Mouse (Mus musculus) left cerebral cortex, adult 8-10 months (tissue): Measurements from ENCODE around the gene Ankzf1. TPM values are rescaled to one million over a fixed set of nuclear protein-coding genes. Genes with fewer than 3 reads are reported as not detected.
"Not testable (repeated sequence)": the region's sequence is repeated elsewhere in the genome, so short reads cannot be mapped to it uniquely, and the experiment has no call there.

Experiments
- DNase-seq, 2 experiments: peaks; one replicate each; pipeline ENCODE4 v3.0.0; 2022; ENCODE audit warnings: low spot score in 2 of 2
- total RNA-seq, 4 experiments: library from RNA; stranded (reverse); gene quantifications; 2 replicates each; pipeline ENCODE4 v1.2.4; 2022

Gene Ankzf1
- total RNA-seq, 4 experiments from 2014 or later = 20.3 to 26.4 (median 26.0) TPM

DNA sequence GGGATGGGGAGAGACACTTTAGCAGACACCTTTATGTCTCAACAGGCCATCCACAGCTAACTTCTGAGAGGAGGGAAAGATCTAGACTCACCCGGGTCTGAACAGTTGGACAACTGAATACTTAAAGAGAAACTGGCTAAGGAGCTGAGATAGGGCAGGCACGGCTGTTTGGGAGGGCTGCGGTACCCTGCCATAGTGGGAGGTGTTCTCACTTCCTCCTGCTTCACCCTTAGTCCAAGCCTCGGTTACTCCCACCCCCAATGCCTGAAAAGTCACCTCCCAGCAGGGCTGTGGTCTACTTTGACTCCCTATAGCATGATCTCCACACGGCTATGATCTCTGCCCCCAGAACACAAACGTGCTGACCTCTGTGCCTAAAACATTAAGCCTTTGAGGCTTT is 31.6 kb downstream of the Ankzf1 start:
- DNase-seq = no peak

DNA sequence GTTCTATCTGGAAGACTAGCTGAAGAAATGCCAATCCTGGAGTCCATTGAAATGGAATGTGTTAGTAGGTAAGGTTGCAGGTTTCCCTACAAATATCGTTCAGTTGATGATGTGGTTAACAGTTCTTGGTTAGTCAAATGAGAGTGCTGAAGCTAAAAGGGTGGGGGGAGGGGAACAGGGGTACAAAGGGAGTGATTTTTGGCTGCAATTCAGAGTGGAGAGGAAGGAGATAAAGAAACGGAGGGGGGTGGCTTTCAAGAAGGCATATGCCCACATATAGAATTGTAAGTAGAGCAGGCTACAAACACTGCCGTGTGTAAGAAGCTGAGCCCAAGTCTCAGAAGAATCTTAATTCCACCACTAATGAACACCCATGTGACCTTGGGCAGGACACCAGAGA is 33.5 kb downstream of the Ankzf1 start:
- DNase-seq = no peak

DNA sequence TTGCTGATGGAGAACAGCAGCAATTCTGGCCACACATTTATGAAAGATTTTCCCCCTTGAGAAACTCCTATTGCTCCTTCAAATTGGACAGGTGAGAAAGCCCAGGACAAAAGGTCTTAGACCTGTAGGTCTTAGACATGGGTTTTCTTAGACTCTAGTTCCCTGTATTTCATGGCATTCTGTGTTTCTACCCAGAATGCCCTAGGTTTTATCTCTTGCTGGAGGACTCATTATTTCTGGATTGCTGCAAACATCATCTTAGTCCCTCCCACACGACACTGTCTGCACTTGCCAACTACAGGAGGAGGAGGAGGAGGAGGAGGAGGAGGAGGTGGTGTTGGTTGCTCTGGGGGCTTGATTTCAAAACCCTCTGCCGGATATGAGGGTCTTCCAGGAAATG is 34.2 kb downstream of the Ankzf1 start:
- no peak for DNase-seq

DNA sequence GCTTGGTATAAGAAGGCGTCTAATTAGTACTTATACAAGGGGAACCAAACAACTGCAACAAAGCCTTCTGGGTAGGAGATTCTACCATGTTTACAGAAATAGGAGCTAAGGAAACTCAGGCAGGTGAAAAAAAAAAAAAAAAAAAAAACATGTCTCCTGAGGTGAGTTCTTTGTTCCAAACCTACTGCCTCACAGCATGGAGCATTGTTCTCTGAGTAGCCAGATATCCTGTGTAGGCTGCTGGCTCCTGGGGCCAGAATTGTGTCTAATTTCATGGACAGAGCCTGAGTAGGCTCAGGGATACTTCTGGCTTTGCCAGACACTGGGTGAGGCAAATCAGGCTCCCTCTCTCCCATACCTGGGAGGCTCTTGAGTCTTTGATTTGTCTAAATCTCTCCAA is 35.7 kb downstream of the Ankzf1 start:
- no peak for DNase-seq

DNA sequence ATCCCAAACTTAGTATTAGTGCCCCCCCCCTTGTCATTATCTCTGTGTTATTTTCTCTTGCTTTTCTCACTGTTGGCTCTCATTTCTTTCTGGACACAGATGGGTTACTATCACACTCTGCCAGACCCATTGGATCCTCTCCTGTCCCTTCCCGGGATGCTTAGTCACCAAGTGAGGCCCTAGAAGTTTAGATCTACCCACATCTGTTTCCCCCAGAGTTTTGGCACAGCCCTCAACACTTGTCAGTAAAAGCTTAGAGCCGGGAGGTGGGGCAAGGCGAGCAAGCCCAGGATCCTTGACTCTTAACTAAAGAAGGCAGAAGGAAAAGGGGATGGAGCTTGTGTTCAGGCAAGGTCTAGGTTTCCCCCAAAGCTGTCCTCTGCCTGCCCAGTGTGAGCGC is 37.2 kb downstream of the Ankzf1 start:
- no peak for DNase-seq

DNA sequence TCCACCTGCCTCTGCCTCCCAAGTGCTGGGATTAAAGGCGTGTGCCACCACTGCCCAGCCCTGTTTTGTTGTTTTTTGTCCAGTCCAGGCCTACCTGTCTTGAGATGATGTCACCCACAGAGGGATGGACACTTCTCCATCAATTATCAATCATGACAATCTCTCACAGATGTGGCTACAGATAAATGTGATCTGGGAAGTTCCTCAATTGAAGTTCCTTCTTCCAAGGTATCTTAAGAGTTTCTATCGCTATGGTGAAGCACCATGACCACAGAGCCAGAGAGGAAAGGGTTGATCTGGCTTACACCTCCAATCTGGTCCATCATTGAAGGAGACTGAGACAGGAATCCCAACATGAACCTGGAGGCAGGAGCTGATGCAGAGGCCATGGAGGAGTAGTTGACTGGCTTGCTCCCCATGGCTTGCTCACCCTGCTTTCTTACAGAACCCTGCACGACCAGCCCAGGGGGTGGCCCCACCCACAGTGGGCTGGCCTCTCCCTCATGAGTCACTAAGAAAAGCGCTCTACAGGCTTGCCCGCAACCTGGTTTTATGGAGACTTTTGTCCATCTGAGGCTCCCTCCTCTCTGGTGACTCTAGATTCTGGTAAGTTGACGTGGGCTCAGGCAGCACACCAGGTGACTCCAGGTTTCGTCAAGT is 38.5 kb downstream of the Ankzf1 start:
- peak in 1 of 2 experiments; percentile 9 for DNase-seq

DNA sequence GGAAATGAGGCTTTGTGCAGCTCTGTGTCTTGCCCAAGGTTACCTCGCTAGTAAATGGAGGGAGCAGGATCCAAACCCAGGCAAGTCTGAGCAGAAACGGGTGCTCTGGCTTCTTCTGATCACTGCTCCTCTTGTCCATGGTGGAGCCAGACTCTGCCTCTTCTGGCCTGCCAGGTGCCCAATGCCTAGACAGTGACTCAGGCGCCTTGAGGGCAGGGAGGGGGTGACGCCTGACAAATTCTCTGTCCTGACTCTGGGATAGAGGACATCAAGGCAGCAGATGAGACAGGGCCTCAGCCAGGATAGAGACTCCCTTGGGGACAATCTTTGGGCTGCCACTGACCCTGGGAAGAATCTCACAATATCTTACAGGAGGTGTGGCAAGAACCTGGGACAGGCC is 39.3 kb downstream of the Ankzf1 start:
- DNase-seq = no peak

DNA sequence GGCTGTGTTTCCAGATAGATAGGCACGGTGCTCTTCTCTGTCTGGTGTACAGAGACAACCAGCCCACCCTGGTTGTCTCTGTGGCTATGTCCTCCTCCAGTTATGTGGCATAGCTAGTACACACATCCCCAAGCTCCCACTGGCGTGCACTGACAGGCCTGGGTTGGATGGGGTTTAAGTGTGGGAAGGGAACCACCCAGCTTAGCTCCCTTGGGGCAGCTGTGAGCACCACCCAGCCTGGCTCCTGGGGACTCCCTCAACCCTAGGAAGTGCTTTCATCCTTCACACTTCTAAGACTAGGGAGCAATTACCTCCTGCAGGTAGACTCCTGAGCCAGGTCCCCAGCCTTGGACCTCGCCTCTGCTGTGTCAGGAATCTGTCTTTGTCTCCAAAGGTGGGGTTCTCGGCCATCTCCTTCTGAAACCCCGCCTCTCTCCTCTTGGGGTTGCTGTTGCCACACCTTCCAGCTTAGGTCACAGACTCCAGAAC is 39.8 kb downstream of the Ankzf1 start, which contains the start of gene A630095N17Rik:
TSS of gene A630095N17Rik (minus strand) at position 439 of the 489 bp plus-strand sequence.
- no peak for DNase-seq

DNA sequence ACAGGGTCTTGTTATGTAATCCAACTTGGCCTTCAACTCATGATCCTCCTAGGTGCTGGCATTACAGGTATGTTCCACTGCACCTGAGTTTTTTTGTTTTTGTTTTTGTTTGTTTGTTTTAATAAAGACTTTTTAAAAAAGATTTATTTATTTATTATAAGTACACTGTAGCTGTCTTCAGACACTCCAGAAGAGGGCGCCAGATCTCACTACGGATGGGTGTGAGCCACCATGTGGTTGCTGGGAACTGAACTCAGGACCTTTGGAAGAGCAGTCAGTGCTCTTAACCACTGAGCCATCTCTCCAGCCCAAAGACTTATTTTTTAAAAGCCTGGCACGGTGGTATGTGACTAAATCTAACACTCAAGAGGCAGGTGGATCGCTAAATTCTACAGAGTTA is 40.5 kb downstream of the Ankzf1 start:
- not testable (repeated sequence) for DNase-seq

DNA sequence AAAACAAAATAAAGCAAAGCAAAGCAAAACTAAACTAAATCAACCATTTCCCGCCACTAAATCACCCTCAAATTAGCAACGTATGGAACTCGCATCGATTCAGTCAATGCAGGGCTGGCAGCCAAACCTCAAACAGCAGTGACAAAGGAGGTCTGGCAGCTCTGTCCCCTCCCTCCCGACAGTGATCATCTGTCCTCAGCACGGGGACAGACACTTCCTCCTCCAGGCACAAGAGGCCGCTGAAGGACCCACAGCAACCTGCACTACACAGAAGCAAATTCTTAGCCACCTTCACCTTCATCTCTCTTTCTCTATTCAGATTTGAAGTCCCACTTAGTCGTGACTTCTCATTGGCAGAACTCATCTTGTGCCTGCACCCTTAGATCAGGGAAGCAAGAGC is 42.7 kb downstream of the Ankzf1 start:
- peak in 1 of 2 experiments; percentile 71 for DNase-seq

DNA sequence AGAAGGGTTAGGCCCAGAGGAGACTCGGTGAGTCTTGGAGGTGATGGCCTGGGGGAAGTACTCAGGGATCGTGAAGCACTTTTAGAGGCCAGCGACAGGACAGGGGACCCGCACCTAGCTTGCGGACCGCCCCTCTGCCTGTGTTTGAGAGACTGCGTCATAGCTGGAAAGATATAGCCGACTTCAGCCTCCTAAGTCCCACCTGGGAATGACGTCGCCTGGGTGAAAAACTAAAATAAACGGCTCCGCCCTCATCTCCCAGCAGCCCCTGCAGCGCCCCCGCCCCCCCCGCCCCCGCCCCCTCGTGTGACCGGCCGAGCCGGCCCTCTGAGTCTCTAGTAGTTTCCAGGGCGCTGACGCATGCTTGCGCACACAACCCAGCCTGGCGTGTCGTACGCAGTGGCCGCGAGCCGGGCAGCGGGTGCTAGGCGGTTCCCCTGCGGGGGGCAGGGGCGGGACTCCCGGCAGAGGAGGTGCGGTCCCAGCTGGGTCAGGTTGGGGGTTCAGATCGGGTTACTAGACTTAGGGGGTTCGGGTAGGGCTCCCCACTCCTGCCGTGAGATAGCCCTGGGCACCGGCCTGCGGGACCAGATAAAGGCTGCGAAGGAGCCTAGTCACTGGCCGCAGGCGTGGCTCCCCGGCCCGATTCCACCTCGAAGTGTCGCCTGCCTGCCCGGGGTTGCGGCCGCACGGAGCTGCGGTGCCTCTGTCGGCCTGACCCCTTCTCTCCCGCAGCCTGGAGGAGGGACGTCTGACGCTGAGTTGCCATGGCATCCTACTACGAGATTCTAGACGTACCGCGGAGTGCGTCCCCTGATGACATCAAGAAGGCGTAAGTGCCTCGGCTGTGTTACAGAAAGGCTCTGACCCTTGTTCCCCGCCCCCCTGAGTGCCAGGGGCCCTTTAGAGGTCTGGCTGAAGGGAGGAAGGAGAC is 44.4 kb downstream of the Ankzf1 start, which contains the start of gene Dnajb2:
TSS of gene Dnajb2 (plus strand) at position 290 of the 934 bp plus-strand sequence.
- peak; percentile 74 to 87 for DNase-seq

DNA sequence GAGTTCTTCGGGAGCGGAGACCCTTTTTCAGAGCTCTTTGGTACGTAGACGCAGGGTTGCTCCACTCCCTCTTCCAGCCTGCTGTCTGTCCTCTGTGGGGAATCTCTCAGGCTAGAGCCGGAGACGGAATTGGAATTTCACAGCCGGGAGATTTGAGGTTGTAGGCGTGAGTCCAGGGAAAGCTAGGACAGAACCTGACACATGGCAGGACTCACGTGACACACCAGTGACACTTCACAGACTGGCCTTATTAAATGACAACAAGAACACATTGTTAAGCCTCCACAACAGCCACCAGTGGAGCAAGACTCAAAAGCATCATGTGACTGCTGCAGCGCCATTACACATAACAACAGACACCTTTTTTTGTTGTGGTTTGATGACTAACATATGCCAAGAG is 47.6 kb downstream of the Ankzf1 start:
- peak in 1 of 2 experiments; percentile 74 for DNase-seq

DNA sequence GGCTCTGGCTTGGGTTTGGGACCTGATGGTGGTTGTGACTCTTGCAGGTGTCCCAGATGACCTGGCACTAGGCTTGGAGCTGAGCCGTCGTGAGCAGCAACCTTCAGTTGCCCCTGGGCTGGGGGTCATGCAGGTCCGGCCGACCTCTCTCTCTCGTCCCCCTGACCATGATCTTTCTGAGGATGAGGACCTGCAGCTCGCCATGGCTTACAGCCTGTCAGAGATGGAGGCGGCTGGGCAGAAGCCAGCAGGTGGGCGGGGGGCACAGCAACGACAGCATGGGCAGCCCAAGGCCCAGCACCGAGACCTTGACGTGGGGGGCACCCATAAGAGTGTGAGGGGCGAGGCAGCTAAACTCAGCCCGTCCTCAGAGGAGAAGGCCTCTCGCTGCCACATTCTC is 51.5 kb downstream of the Ankzf1 start:
- DNase-seq = no peak

DNA sequence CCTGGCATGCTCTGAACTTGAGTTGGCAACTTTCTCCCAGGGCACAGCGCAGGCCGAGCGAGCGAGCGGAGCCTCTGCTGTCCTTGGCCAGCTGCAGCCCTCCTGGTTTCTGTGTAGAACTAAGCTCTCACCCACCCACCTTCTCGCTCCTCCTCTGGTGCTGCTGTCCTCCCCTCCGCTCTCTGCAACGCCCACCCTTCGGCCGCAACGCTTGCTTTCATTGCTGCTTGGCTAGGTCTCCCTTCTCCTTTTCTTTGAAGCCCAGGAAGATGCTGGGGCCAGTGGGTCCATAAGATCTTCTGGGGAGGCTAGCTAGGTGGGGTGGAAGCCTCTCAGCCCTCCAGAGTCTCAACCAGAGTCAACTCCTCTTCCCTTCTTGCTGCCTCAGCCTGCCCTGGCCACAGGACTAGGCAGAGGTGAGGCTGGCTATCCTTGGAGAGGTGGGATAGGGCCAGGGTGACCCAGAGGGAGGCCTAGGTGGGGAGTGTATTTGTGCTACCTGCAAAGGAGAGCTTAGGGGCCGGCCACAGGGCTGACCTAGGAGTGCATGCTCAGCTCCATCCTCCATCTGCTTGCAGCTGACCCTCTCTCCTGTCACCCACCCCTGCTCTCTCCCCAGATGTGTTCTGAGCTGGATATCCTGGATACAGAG is 52.4 kb downstream of the Ankzf1 start:
- DNase-seq = no peak

DNA sequence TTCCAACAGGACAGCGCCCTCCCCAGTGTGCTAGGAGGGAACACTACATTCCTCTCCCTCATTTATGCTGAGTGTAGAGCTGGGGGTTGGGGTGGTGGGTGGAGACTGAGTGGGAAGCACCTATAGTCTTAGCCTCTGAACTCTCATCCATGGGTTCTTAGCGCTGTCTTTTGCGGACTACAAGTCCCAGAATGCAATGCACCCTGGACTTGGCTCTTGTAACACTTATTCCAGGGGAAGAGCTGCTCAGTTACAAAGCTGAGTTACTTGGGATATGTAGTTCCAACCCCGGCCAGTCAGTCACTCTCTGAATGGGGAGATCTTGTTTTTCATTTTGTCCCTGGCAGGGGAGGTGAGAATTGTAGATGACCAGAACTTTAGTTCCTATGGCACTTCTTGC is 52.9 kb downstream of the Ankzf1 start:
- DNase-seq = no peak

DNA sequence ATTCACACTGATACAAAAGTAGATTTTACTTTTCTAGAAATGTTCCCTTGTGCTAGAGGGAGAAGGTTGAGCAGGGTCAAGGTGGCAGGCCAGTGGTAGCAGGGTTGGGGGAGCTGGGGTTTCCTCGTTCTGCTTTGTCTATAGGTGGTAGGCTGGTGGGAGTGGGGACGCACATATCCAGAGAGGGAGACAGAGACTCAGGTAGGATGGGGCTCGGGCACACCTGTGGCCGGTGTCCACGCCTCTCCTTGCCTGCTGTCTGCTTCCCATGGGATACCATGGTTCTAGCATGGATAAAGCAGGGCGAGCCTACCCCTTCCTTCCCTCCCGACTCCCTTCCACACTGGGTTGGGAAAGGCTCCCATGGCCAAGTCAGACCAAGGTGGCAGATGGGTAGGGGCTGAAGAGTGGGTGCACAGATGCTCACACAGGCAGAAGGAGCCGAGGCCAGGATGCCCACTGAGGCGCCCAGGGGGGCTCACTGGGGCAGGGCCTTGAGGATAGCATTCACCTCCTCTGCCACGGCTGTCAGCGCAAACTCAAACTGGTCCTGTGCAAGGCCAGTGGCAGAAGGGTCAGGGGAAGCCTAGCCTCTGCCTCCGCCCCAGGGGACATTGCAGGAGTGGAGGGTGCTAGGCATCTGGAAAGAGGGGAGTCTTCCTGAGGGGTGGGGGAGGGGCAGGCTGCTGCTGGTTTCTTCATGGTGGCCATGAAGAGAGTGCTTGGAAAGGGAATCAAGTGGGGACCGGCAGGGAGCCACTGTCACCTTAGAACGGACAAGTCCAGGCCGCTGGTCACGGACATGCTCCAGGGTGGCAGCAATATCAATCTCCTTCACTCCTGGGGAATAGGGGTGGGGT is 55.4 kb downstream of the Ankzf1 start:
- no peak for DNase-seq

DNA sequence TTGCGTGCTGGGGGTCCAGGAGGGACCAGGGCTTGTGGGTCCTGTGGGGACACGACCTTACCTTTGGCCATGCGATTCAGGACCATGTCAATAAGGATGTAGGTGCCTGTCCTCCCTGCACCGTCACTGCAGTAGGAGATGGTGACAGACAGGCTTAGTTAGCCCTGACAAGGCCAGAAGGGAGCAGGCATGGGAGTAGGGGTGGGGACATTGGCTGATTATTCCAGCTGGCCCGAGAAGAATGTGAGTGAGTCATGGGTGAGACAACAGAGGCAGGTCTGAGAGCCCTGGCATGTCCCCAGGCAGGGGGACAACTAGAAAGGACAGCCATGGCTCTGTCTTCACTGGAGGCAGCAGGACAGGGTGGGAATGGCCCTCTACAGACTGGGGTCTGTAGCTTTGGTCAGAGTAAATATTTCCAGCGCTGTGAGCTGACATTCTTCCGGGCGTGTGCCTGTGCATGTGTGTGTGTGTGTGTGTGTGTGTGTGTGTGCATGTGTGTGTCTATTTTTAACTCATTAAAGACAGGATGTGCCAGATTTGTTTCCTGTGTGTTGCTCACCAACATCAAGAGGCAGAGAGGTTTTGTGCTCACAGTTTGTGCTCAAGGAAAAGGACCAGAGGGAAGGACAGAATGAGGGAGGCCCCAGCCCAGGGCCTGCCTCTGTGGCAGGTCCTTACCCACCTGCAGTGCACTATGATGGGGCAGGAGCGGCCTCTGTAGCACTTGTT is 56.3 kb downstream of the Ankzf1 start:
- peak in 1 of 2 experiments; percentile 67 for DNase-seq
